Comparison of ENCODE assay signal across 23 mouse cellular contexts in genomic region chr10:26520879-26521278, GRCm38 (mm10).
DNase-seq lines count a peak whose midpoint lies in the region; ATAC-seq and TF ChIP-seq lines count a peak whose summit lies in the region.
"Had no signal": no experiment of that assay in that cellular context is flagged by ENCODE, and none has a peak within 500 bp of the region (broad histone marks: within the 10 kb centered on the region; RNA-seq: fewer than 3 reads in every experiment).

No protein-coding gene starts in this region.

- TF ChIP-seq POLR2A in testis, adult 2 months (IDR thresholded peaks at IDR 0.05; ENCODE audit: control insufficient read depth, low read depth, low read length) = no peak

- H3K4me3 ChIP-seq in testis, adult 2 months (ENCODE audit: control insufficient read depth, low read depth, low read length) = peak overlapping the region; percentile 24
- H3K4me3 ChIP-seq: forebrain, embryonic 15.5 days; heart, embryonic 12.5 days; hindbrain, embryonic 10.5 days; kidney, embryonic 15.5 days; layer of hippocampus, adult 2 months; left cerebral cortex, adult 2 months; liver, embryonic 13.5 days; midbrain, embryonic 13.5 days; neural tube, embryonic 12.5 days; stomach, embryonic 15.5 days had no signal

- H3K4me1 ChIP-seq in testis, adult 2 months (ENCODE audit: control insufficient read depth, insufficient read depth, low read length) = no peaks in the 10 kb centered on the region
- H3K4me1 ChIP-seq: forebrain, embryonic 15.5 days; hindbrain, embryonic 10.5 days; kidney, embryonic 15.5 days; liver, embryonic 13.5 days; midbrain, embryonic 13.5 days; neural tube, embryonic 12.5 days; stomach, embryonic 15.5 days had no signal

- peak; percentile 87 for ATAC-seq in common myeloid progenitor, adult 5-6 weeks (replicated peaks; ENCODE audit: low read depth, poor library complexity, severe bottlenecking)
- ATAC-seq: forebrain, embryonic 15.5 days; midbrain, embryonic 13.5 days had no signal

- H3K27ac ChIP-seq in testis, adult 2 months (ENCODE audit: control insufficient read depth, insufficient read depth, low read depth, low read length) = no peak overlapping the region
- H3K27ac ChIP-seq: forebrain, embryonic 15.5 days; hindbrain, embryonic 10.5 days; kidney, embryonic 15.5 days; layer of hippocampus, adult 2 months; left cerebral cortex, adult 2 months; liver, embryonic 13.5 days; midbrain, embryonic 13.5 days; neural tube, embryonic 12.5 days; stomach, embryonic 15.5 days had no signal

- no peaks in the 10 kb centered on the region for H3K27me3 ChIP-seq in testis, adult 2 months (ENCODE audit: control insufficient read depth, insufficient read depth, low read length)
- H3K27me3 ChIP-seq: CH12.LX; forebrain, embryonic 15.5 days; heart, embryonic 12.5 days; kidney, embryonic 15.5 days; liver, embryonic 13.5 days; midbrain, embryonic 13.5 days; neural tube, embryonic 12.5 days; stomach, embryonic 15.5 days had no signal

- TF ChIP-seq CTCF in testis, adult 2 months (IDR thresholded peaks at IDR 0.05; ENCODE audit: control insufficient read depth, insufficient read depth, insufficient replicate concordance, low read depth, low read length) = no peak

- no peak for DNase-seq in testis, postnatal 10 days (ENCODE audit: low spot score)
- peak; percentile 16 to 20 for DNase-seq in natural killer cell, adult 2 months (ENCODE audit: low spot score in 2 of 2)
- DNase-seq in right cerebral cortex, postnatal 10 days (ENCODE audit: low spot score in 2 of 2) = no peak
- no peak for DNase-seq in frontal cortex, adult 2 months (ENCODE audit: extremely low spot score in 1 of 2, low spot score in 1 of 2)
- DNase-seq in kidney, postnatal 4 days = no peak
- no peak for DNase-seq in gastrocnemius, adult 8-10 months (ENCODE audit: low spot score in 2 of 2)
- DNase-seq: cerebellum, adult 8-10 months; embryo, embryonic 11 days; gastrocnemius, postnatal 14 days; liver, embryonic 13.5 days; lung, postnatal 4 days had no signal

- no peaks in the 10 kb centered on the region for H3K36me3 ChIP-seq in testis, adult 2 months (ENCODE audit: control insufficient read depth, insufficient read depth, low read length)
- H3K36me3 ChIP-seq: forebrain, embryonic 15.5 days; heart, embryonic 12.5 days; hindbrain, embryonic 10.5 days; kidney, embryonic 15.5 days; liver, embryonic 13.5 days; midbrain, embryonic 13.5 days; neural tube, embryonic 12.5 days; stomach, embryonic 15.5 days had no signal

Comparison
In these comparisons a context has a peak if more than half of its experiments do, and no peak if none do; other contexts are left out.
1. DNase-seq: peak in natural killer cell, adult 2 months (2 of 2); none in testis, postnatal 10 days (single experiment), right cerebral cortex, postnatal 10 days (0 of 2), frontal cortex, adult 2 months (0 of 2), kidney, postnatal 4 days (0 of 2) and gastrocnemius, adult 8-10 months (0 of 2).